Mouse (Mus musculus): ENCODE results near the gene Casq2. TPM values are rescaled to one million over a fixed set of nuclear protein-coding genes. Genes with fewer than 3 reads are reported as not detected.
A peak's percentile ranks its signal among the peaks of the same experiment; 100 is the strongest.
"Not testable (repeated sequence)": the region's sequence is repeated elsewhere in the genome, so short reads cannot be mapped to it uniquely, and the experiment has no call there.

Casq2 gene
- polyA plus RNA-seq, 1 experiment from 2014 or later = 0.43 TPM

DNA sequence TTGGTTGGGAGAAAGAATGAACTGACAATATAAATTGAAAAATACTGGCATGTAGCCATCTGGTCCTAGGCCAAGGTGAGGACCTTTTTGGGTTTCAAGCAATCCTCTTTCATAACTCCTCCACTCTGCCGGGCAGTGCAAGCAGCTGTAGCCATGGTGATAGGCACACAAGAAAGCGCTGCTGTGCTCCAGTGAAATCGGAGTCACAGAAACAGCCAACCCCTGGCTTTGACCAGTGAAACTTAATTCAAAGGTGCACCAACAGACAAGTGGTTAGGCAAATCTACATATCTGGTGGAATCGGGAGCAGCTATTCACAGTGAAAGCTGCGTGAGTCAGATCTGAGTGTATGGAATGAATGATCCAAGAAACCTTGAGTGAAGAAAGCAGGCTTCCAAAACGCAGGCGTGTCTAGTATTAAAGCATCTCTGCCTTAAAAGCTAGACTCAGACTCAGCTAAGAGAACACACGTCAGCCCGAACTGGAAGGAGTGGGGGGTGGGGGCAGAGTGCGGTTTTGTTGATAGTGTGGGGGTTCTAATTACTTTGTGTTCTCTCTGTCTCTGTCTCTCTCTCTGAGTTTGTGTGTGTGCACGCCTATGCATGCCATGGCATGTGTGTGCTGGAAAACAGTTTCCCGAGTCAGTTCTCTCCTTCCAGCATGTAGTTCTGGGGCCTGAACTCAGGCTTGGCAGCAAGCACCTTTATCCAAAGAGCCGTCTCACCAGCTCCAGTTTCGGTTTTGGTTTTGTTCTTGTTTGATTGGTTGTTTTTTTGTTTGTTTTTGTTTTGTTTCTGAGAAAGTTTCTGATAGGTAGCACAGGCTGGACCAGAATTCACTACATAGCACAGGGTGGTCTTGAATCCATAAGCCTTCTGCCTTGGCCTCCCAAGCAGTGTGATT lies 73.5 kb downstream of the Casq2 start:
- Histone ChIP-seq H3K9ac (no peak overlapping the region), H3K4me1 (ENCODE audit: insufficient read depth) (peaks cover 8% of the 10 kb centered on the region), H3K4me3 (ENCODE audit: low read depth, low read length) (no peak overlapping the region), H3K27me3 (ENCODE audit: insufficient read depth, low read length) (no peaks in the 10 kb centered on the region), H3K9me3 (ENCODE audit: low read depth, low read length) (no peaks in the 10 kb centered on the region), H3K4me2 (peak overlapping the region; percentile 18; the same call in 1 of the 2 replicates), H3K36me3 (ENCODE audit: insufficient read depth) (peaks cover 40% of the 10 kb centered on the region), H3K27ac (ENCODE audit: low read depth) (peak overlapping the region; percentile 65; the same call in 1 of the 2 replicates)
- ATAC-seq (ENCODE audit: insufficient read depth) (peak; percentile 93), DNase-seq (peak; percentile 93)
- TF ChIP-seq CTCF (IDR thresholded peaks at IDR 0.05; ENCODE audit: low read depth) = no peak
- 44% methylated on average over 14 of the region's 14 CpGs for WGBS

DNA sequence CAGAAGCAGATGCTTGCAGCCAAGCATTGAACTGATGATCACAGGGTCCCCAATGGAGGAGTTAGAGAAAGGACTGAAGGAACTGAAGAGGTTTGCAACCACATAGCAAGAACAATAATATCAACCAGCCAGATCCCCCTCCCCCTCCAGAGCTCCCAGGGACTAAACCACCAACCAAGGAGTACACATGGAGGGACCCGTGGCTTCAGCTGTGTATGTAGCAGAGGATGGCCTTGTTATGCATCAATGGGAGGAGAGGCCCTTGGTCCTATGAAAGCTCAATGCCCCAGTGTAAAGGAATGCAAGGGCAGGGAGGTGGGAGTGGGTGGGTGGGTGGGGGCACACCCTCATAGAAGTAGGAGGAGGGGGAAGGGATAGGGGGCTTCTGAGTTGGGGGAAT lies 77.6 kb downstream of the Casq2 start:
- not testable (repeated sequence) for DNase-seq; H3K4me3 ChIP-seq (ENCODE audit: low read depth, low read length); H3K4me2 ChIP-seq; ATAC-seq (ENCODE audit: insufficient read depth); H3K9ac ChIP-seq; H3K9me3 ChIP-seq (ENCODE audit: low read depth, low read length); H3K27ac ChIP-seq (ENCODE audit: low read depth); H3K27me3 ChIP-seq (ENCODE audit: insufficient read depth, low read length)
- Histone ChIP-seq H3K36me3 (ENCODE audit: insufficient read depth) (peaks cover 37% of the 10 kb centered on the region), H3K4me1 (ENCODE audit: insufficient read depth) (peaks cover 14% of the 10 kb centered on the region)
- 73% methylated on average over 1 of the region's 1 CpGs for WGBS

DNA sequence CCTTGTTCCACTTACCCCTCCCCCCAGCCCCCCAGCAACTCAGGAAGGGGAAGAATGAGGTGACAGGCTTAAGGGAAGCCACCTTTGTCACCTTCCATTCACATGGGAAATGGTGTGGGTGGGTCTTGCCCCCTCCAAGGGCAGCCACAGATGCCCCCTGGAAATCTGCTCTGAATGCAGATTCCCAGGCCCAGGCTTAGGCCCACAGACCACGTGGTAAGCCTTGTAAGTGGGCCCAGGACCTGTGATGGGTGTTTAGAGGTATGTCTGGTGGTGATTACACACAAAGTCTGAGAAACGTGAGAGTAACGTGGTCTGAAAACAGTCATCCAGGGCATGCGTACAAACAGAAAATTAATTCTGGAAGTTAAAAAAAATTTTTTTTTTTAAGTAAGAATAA lies 78.7 kb downstream of the Casq2 start:
- Histone ChIP-seq H3K4me1 (ENCODE audit: insufficient read depth) (peaks cover 20% of the 10 kb centered on the region), H3K4me2 (no peak overlapping the region; the same call in 1 of the 2 replicates), H3K27ac (ENCODE audit: low read depth) (no peak overlapping the region), H3K4me3 (ENCODE audit: low read depth, low read length) (no peak overlapping the region), H3K36me3 (ENCODE audit: insufficient read depth) (peaks cover 37% of the 10 kb centered on the region), H3K9ac (no peak overlapping the region; the same call in 1 of the 2 replicates), H3K27me3 (ENCODE audit: insufficient read depth, low read length) (no peaks in the 10 kb centered on the region), H3K9me3 (ENCODE audit: low read depth, low read length) (no peaks in the 10 kb centered on the region)
- DNase-seq (no peak), ATAC-seq (ENCODE audit: insufficient read depth) (no peak)
- TF ChIP-seq CTCF (IDR thresholded peaks at IDR 0.05; ENCODE audit: low read depth) = no peak
- WGBS = 77% methylated on average over 4 of the region's 4 CpGs

DNA sequence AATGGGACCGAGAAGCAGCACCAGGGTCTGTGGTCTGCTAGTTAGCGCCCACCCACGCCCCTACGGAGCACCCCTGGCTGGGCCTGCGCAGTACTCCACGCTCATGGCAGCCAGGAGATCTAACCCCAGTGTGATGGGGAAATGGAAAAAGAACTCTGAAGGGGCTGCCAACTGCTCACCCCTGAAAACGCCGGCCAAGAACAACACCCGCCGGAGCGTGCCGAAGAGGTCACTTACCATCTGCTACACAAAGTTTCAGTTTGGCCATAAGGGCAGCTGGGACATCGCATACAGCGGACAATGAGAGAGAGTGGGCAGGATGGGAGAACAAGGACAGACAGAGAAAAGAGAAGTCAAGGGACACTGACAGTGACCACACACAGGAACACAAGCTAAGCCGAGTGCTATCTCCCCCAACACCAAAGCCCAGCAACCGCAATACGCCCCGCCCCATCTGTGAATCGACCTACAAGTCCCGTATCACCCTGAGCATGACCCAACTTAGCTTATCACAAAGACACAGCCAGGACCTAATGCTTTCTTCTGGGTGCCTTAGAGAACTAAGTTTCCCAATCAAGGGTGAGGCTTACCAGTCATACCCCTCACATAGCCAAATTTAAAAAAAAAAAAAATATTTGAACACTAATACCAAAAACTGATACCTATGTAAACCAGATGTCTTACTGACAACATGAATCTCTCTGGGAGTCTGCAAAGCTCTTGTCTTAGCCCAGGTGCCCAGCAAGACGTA lies 79.5 kb downstream of the Casq2 start:
- TF ChIP-seq CTCF (IDR thresholded peaks at IDR 0.05; ENCODE audit: low read depth) = no peak
- peaks cover 25% of the 10 kb centered on the region for H3K4me1 ChIP-seq (ENCODE audit: insufficient read depth)
- WGBS = 76% methylated on average over 21 of the region's 21 CpGs
- H3K27ac ChIP-seq (ENCODE audit: low read depth) = peak overlapping the region; percentile 67
- peaks cover 35% of the 10 kb centered on the region for H3K36me3 ChIP-seq (ENCODE audit: insufficient read depth)
- H3K27me3 ChIP-seq (ENCODE audit: insufficient read depth, low read length) = no peaks in the 10 kb centered on the region
- H3K9ac ChIP-seq = peak overlapping the region; percentile 20; the same call in 1 of the 2 replicates
- peak overlapping the region; percentile 19; the same call in 1 of the 2 replicates for H3K4me3 ChIP-seq (ENCODE audit: low read depth, low read length)
- no peak for ATAC-seq (ENCODE audit: insufficient read depth)
- no peak for DNase-seq
- H3K4me2 ChIP-seq = peak overlapping the region; percentile 11; the same call in 1 of the 2 replicates
- no peaks in the 10 kb centered on the region for H3K9me3 ChIP-seq (ENCODE audit: low read depth, low read length)

DNA sequence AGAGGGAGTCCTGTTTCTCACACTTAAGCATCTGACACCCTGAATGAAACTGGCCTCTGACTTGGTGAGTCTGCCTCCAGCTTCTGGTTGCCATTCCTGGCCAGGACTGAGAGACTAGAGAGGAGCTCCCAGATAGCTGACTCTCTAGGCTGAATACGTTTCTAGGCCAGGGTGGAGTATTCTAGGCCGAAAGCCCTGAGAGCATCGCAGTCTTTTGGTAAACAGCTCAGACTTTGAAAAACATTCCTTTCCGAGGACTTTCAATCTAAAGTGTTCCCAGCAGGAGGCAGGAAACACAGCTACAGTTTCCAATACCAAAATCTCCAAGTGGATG lies 80.0 kb downstream of the Casq2 start:
- Histone ChIP-seq H3K4me2 (0 out of 2 replicates have a peak overlapping the region, but pooled peaks have one; percentile 11), H3K27ac (ENCODE audit: low read depth) (peak overlapping the region; percentile 67), H3K4me3 (ENCODE audit: low read depth, low read length) (no peak overlapping the region), H3K27me3 (ENCODE audit: insufficient read depth, low read length) (no peaks in the 10 kb centered on the region), H3K4me1 (ENCODE audit: insufficient read depth) (peaks cover 25% of the 10 kb centered on the region), H3K9ac (no peak overlapping the region), H3K9me3 (ENCODE audit: low read depth, low read length) (no peaks in the 10 kb centered on the region), H3K36me3 (ENCODE audit: insufficient read depth) (peaks cover 30% of the 10 kb centered on the region)
- ATAC-seq (ENCODE audit: insufficient read depth) (no peak), DNase-seq (no peak)
- 80% methylated on average over 4 of the region's 4 CpGs for WGBS
- no peak for TF ChIP-seq CTCF (IDR thresholded peaks at IDR 0.05; ENCODE audit: low read depth)

DNA sequence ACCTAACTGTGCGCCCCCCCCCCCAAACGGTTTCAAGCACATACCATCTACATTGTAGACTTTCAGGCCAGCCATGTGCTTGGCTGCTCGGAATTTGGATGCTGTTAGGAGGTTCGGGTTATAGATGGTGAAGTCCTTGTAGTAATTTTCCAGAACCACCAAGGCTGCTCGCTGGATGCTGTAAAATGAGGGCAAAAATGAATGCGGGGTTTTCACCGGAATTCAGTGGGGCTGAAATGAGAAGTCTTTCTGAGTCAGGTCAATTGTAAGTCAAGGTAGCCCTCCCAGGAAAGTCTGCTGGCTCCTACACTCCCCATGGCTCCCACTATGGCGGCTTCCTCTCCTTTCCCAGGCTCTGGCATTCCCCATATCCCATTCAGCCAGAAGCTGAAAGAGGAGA lies 80.6 kb downstream of the Casq2 start:
- Histone ChIP-seq H3K27ac (ENCODE audit: low read depth) (peak overlapping the region; percentile 18; the same call in 1 of the 2 replicates), H3K36me3 (ENCODE audit: insufficient read depth) (peaks cover 25% of the 10 kb centered on the region), H3K4me1 (ENCODE audit: insufficient read depth) (peaks cover 25% of the 10 kb centered on the region), H3K9me3 (ENCODE audit: low read depth, low read length) (no peaks in the 10 kb centered on the region), H3K9ac (no peak overlapping the region), H3K4me2 (no peak overlapping the region), H3K4me3 (ENCODE audit: low read depth, low read length) (no peak overlapping the region), H3K27me3 (ENCODE audit: insufficient read depth, low read length) (no peaks in the 10 kb centered on the region)
- 86% methylated on average over 8 of the region's 8 CpGs for WGBS
- ATAC-seq (ENCODE audit: insufficient read depth) (no peak), DNase-seq (no peak)
- no peak for TF ChIP-seq CTCF (IDR thresholded peaks at IDR 0.05; ENCODE audit: low read depth)

Measured in lung, embryonic 14.5 days (tissue).